Mouse (Mus musculus): Measurements from ENCODE around the gene Adamts17.

Gene Adamts17

GRCm38 (mm10) chr7:67110551-67111159 lies 271.1 kb downstream of the Adamts17 start:
- no peak for DNase-seq

- DNase-seq = peak; percentile 37
Observed at GRCm38 (mm10) chr7:67112495-67113216, 273.1 kb downstream of the Adamts17 start.

- DNase-seq = no peak
Observed at GRCm38 (mm10) chr7:67114056-67114455, 274.5 kb downstream of the Adamts17 start.

DNA sequence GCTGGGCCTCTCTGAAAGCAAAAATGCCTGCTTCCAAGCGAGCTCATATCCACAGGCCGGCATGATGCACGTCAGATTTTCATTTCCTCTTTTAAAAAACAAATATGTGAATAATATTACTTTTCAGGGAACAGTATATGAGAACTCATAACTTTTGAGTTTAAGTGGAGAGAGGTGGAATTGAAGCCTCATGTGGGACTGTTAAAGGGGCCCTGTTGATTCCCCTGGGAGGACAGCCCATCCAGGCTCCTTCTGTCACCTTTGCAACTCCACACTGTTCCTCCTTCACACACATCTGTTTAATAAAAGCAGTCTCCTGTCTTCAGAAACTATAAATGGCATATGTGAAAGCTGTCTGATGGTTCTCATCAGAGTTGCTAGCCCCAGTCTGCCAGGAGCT lies 275.5 kb downstream of the Adamts17 start:
- no peak for DNase-seq

- no peak for DNase-seq
Observed at GRCm38 (mm10) chr7:67135140-67135539, 295.6 kb downstream of the Adamts17 start.

DNA sequence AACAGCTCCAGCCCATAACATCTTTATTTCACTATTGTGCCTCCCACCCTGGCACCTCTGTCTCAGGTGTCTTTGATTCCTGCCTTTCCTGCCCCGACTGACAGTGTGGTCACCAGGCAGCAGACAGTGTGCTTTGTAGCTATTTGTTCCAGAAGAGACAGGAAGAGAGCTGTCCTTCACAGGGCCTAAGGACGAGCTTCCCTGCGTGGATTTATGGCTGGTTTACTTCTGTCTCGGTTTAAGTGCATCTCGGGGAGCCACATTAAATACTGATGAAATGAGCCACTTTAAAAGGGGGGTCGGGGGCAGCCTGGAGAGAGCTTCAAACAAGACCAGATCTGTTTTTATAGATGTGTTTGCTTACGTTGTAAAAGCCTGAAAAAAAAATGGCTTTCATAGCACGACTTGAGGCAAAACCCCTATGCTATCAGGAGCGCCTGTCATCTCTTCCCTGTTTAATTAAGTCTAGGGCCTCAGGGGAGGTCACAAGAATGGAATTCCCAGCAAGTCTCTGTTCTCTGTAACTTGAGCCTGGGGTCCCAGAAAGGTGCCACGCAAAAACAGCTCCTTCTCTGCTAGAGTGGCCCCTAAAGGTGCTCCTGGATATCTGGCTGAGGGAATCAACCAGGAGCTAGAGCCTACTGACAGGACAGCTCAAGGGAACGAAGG lies 302.9 kb downstream of the Adamts17 start:
- no peak for DNase-seq

DNA sequence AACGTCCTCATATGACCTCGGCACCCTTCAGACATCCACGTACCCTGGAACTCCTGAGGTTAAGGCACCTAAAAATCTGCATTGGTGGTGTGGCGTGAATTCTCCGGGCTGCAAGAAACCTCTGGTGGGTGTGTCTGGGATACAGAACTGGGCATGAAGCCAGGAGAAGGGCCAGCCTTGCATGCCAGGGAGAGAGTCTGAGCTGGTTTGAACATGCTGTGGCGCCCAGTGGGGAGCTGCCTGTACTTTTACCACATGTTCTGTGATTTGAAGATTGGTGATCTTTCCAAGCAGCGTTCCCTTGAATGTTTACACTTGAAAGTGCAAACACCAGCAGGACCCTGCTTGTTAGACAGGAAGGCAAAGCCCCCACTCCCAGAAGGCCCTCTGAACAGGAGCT lies 306.2 kb downstream of the Adamts17 start:
- DNase-seq = no peak

- no peak for DNase-seq
Observed at GRCm38 (mm10) chr7:67146151-67146550, 306.6 kb downstream of the Adamts17 start.

DNA sequence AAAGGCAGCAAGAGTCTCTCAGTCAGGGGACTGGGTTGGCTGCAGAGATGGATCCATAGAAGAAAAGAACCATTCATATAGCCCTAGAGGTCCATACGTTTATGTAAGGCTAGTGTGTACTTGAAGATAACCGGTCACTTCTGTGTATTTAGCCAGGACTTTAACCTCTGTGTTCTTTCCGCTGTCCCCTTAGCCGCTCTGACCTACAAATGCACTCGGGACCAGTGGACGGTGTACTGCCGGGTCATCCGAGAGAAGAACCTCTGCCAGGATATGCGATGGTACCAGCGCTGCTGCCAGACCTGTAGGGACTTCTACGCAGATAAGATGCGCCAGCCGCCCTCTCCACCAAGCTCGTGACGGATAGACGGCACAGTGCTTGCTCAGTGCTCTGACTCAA lies 310.2 kb downstream of the Adamts17 start:
- no peak for DNase-seq

GRCm38 (mm10) chr7:67152626-67153025 lies 313.1 kb downstream of the Adamts17 start:
- no peak for DNase-seq

GRCm38 (mm10) chr7:67162135-67162534 lies 322.6 kb downstream of the Adamts17 start:
- no peak for DNase-seq

DNA sequence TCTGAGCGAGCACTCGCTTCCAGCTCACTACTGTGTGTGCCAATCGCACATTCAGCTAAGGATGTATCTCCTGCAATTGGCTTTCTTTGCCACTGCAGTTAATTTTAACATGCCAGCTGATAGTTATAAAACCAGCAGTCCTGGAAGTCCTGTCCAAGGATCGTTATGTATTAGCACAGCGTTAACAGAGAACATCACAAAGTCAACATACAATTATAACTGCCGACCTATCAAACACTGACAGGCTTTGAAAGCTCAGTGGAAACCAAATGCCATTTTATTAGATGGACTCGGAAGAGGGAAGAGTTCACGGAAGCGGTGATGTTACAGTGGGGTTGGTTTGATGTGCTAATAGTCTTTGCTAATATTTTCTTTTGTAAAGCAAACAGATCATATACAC lies 328.8 kb downstream of the Adamts17 start:
- DNase-seq = no peak

- no peak for DNase-seq
Observed at GRCm38 (mm10) chr7:67168763-67169569, 329.4 kb downstream of the Adamts17 start.

GRCm38 (mm10) chr7:67173522-67174195 lies 334.1 kb downstream of the Adamts17 start:
- no peak for DNase-seq

DNA sequence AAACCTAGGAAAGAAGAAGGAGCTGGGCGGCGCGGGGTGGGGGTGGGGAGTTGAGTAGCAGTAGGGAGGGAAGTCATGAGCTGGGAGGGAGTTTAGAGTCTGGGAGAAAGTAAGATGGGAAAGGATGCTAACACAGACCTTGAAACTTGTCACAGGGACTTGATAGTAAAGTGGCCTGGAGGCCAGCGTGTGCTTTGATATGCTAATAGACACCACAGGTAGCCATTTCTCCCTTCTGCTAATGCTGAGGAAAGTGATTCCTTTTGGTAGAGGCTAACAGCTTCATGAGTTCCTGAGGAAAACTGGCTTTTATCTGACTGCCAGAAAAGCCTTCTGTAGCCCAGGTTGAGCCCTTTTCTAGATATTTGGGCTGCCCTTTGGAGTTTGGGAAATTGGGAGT lies 344.3 kb downstream of the Adamts17 start:
- DNase-seq = no peak

DNA sequence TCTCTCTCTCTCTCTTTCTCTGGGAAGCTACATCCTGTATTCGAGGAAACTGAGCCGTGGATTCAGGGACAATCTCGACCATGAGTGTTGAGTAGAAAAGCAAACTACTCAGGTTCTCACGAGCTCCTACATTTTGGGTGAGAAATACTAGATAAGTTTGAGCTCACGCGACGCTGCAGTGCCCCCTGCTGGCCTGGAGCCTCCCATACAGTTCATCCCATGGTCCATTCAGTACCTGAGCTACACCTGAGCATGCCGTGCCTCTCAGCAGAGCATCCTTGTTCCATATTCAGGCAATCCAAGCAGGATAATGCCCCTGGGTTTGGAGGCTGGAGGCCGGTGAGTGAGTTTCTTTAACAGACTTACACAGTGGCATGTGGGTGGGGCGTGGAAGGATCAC lies 359.9 kb downstream of the Adamts17 start:
- peak; percentile 88 for DNase-seq

Data from thymus, postnatal 4 days (tissue).